Mouse (Mus musculus) granulocyte monocyte progenitor cell, adult 5-6 weeks (primary cell): Measurements from ENCODE around the gene Slc9a4. TPM values are rescaled to one million over a fixed set of nuclear protein-coding genes. Genes with fewer than 3 reads are reported as not detected.
"Not testable (repeated sequence)": the region's sequence is repeated elsewhere in the genome, so short reads cannot be mapped to it uniquely, and the experiment has no call there.

ENCODE experiments used
- ATAC-seq: replicated peaks from 2 replicates; pipeline ENCODE4 v1.8.0; 2016; ENCODE audit warnings: mild to moderate bottlenecking, moderate TSS enrichment, inconsistent platforms; ENCODE audit not compliant: poor library complexity, severe bottlenecking
- total RNA-seq, 2 experiments: library from RNA; stranded (forward) in 1 of 2; stranded (reverse) in 1 of 2; fragments of 200-712, 200-1000 nt in 1 of 2; fragments of >200 nt in 1 of 2; fragmentation: Nextera tagmentation in 1 of 2; gene quantifications; 2 replicates each; pipeline ENCODE4 v1.2.3; 2014 to 2017

The Slc9a4 gene
- total RNA-seq (2014; fragmentation: Nextera tagmentation) (not detected in 2 replicates), total RNA-seq (2017) (not detected in 2 replicates)

DNA sequence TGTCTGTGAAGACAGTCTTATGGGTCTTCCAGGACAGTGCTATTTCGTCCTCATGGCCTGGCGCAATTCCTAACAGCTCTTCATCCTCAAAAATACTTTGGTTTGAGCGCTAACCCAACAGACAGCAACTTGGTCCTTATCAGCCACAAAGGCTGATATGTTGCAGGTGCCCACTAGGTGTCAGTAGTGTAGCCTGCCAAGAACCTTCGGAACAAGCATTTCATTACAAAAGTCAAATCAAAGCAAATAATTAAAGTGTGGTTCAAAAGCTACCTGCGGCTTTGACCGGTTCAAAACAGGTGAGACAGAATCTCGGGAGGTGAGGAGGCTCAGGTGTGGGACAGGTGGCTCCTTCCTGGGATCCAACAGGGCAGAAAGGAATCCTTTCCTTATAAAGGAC, at the start of gene Slc9a4:
Gene Slc9a4 (plus strand): TSS at position 298 of the 400 bp plus-strand sequence.
- peak; percentile 52 for ATAC-seq

DNA sequence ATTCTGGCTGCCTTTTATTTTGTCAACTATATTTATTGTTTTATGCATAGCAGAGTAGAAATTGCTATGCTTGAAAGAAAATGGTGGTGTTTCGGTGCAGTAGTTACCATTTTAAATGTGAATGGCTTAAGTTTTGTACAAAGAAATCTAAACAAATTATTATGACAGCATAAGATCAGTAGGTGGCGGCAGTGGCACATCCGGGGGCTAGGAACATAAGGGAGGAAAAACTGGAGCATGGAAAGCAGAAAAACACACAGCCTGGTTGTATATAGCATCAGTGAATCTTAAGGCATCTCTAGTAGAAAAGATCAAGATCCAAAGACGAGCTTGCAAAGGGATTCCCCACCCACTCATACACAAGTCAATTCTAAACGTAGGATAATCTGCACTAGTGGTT, 42.3 kb upstream of the Slc9a4 start:
- ATAC-seq: no peak

DNA sequence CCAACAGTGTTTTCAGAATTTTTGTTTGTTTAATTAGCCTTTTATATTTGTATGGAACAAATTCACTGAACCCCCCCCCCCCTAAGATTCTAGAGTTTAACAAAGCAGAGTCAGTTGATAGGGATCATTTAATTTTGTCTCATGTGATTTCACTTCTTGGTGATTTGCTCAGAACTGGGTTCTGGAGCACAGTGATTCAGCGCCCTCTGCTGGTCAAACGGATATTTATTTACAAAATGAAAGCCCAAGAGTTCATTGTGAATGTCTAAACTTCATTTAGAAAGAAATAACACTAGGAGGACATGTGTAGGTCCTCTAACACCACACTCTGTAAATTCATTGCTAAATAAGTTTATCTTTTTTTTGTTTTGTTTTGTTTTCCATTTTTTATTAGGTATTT, 35.2 kb upstream of the Slc9a4 start:
- peak; percentile 44; the same call in 1 of the 2 replicates for ATAC-seq

DNA sequence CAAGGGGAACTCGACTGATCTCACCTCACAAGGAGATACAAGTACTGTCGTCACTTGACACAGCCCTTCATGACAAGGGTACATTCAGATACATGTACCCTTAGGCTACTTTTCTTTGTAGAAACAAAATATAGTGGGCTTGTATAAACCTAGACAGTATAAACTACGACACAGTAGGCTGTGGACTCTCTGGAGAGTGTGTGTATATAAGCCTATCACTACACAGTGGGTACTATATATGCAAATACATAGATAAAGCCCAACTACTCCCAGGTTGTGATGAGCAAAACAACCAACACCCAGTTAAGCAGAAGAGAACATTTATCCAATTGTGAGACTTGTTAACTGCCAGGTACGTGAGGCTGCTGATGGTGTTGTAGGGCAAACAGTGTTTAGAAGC, 33.2 kb upstream of the Slc9a4 start:
- no peak for ATAC-seq

DNA sequence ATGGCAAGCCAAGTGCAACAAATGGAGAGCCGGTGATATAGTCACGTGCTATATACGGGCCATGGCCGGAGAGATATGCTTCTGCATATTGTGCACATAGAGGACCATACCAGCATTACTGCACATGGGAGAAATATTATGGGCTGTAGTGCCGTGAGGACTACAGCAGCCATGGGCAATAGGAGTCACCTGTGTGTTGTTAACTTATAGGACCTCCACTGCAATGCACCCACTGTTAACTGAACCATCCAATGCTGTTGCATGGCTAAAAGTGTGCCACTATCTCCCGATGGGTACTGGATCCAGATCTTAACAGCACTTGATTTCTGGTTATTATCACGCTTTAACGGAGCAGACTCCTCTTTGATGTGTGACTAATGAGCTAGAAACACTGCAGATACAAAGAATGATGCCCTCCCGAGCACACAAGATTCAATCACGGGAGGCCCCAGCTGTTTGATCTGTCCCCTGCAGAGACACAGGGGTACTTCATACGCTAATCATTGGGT, 32.8 kb upstream of the Slc9a4 start:
- ATAC-seq: no peak

DNA sequence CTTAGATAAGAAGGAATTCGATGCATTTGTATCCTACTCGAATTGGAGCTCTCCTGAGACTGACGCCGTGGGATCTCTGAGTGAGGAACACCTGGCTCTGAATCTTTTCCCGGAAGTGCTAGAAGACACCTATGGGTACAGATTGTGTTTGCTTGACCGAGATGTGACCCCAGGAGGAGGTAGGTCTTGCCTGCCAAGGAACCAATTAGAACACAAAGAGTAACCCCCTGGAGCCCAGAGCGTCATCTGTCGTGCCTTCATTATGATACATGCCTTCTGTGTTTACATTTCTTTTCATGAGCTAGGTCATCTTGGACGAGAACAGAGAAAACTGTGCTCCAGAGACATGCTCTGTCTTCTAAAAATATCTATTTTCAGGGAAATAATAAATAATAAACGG, 32.1 kb upstream of the Slc9a4 start:
- no peak for ATAC-seq

DNA sequence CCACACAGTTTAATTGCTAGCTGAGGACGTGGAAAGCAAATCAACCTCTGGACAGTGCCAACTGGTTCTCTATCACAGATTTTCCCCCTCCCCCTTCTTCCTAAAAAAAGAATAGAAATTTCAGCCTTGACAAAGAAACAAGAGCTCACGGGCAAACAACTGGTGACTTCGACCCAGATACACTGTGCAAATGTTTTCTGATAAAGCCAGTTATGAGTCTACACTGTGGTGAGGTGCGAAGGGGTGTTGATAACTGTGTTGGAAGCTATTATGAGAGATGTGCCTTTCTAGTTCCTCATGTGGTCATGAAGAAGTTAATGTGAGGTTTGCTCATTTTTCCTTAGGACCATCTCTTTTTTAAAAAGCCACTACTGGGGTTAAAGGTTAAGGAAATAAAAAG, 10.5 kb upstream of the Slc9a4 start:
- no peak for ATAC-seq

DNA sequence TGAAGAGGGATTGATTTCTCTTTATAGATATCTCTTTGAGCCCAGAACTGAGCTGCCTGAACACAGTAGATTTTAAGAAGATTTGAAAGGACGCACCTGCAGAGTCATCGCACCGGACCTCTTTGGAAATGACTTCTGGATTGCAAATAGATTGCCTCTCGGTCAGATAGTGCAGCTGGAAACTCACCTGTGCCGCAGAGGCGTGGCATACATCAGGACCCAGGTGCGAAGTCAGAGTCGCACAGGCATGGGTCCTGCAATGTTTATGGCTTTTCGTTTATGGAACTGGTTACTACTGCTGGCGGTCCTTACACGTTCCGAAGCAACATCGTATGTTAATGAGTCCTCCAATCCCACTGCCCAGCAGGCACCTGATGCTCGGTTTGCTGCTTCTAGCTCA, 388 bp downstream of the Slc9a4 start:
- no peak for ATAC-seq

DNA sequence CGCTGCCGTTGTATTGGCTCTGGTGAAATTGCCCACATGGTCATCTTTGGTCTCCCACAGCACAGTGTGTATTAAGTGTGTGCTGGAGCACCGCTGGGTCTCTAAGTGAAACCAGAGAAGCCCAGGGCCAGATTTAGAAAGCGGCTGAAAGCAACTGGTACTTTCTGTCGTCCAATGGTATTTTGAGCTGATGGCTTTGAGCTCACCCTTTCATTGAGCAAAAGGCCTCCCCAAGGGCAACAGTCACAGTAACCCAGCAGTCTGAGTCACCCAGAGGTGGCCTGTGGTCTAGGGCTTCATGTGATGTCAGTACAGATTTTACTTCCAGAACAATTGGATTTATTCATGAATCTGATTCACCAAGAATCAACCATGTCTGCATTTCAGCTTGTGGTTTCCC, 6.9 kb downstream of the Slc9a4 start:
- no peak for ATAC-seq

DNA sequence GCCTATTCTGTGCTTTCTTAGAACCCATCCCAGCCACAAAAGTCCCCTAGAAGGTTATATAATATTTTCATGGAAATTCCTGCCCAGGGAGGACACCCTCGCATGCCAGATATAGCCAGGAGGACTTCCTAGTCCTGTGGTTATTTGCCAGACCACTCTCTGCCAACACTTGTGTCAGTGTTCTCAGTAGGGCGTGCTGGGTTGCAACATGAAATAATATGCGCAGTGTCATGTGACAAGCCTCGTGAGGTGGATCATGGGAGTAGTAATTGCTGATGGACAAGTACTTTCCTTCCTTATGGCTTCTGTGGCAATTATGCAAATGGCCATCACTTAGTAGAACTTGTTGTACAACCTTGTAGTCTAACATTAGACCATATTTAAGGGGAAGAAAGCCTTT, 11.1 kb downstream of the Slc9a4 start:
- 0 out of 2 replicates have a peak, but pooled peaks have one; percentile 33 for ATAC-seq

DNA sequence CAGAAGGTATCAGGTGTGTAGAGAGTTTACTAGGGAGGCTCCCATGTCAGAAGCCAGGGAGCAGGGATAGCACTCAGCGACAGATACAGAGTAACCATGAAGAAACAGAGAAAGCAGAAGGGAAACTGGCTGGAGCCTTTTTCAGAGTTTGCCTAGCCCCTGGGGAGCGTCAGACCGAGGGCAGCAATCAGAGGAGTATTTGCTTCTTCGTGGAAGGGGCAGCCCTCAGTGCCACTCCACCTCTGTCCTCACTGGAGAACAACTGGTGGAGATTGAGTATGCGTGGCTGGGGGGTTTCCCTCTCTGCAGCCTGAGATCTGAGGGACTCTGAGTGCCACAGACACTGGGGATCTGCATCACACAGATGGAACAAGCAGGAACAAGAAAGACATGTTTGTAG, 17.9 kb downstream of the Slc9a4 start:
- ATAC-seq: peak; percentile 29

DNA sequence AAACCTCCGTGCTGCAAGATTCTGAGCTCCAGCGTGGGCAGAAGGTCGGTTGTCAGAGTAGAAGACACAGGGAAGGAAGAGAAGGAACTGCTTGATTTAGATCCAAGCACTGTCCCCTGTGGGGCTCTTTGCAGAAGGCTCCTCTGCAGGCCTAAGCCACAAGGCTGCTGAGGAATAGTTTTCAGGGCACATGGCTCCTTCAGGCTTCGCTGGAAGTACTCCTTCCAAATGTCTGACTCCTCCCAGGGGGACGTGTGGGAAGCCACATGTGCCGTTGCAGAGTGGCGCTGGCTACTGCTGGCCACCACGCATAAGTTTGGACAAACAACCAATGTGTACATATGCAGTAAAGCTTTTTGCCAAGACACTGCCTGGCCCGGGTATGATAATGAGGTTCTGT, 19.8 kb downstream of the Slc9a4 start:
- ATAC-seq: not testable (repeated sequence)

DNA sequence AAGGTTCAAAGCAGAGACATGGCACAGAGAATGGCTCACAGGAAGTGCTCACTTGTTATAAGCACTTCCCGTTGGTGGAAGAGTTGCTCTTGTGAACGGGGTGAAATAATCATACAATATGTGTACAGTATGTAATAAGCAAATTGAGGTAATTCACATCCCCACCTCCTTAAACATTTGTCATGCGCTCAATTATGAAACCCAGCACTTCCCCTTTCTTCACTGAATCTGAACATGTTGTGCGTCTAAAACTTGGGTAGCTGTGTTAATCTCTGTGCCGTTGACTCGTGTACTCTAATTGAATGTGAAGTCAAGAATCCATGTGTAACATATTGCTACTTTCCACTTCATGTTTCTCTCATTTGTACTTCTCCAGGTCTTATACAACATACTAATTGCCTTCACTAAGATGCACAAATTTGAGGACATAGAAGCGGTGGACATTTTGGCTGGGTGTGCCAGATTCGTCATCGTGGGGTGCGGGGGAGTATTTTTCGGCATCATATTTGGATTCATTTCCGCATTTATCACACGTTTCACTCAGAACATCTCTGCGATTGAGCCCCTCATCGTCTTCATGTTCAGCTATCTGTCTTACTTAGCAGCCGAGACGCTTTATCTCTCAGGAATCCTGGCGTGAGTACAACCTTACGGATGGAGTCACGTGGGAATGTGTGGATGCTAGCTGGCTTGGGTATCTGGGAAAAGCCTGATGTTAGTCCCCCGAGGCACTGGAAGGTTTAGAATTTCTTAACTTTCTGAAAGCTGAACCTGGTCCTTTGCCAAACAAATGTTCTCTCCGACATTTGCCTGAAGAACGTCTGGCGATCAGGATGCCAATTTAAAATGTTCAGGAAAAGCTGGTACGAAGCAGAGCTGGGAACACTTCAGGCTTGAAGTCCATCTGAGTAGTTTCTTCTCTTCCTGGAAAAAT, 20.8 kb downstream of the Slc9a4 start:
- ATAC-seq: peak; percentile 91

DNA sequence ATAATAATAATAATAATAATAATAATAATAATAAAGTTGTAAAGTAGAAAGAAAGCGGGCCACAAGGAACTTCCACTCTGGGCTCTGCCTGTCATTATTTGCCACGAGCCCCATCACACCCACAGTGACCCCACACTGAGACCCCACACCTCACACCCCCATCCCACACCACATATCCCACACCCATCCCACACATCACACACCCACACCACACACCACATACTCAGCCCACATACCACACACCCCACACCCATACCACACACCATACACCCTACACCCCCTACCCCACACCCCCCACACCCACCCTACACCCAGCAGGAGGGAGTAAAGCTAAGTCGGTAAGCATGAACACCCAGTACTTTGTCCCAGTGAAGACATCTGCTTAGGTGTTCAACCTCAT, 21.6 kb downstream of the Slc9a4 start:
- no peak for ATAC-seq

DNA sequence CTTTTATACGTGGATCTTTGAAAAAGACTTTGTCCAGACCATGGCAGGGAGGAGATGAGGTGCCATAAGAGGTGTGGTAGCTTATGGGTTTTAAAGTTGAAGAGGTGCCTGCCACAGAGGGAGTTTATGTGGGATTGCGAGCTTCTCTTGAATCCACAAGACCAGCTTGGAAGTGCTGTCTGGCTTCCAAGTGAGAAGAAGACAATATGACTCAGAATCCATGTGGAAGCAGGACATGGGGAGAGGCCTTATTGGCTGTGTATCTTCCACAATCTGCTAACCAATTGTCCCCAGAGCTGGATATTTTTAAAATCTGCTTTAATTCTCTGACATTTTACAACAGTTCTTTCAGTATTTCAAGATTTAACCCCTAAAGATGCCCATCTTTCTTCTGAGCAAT, 33.3 kb downstream of the Slc9a4 start:
- ATAC-seq: no peak

DNA sequence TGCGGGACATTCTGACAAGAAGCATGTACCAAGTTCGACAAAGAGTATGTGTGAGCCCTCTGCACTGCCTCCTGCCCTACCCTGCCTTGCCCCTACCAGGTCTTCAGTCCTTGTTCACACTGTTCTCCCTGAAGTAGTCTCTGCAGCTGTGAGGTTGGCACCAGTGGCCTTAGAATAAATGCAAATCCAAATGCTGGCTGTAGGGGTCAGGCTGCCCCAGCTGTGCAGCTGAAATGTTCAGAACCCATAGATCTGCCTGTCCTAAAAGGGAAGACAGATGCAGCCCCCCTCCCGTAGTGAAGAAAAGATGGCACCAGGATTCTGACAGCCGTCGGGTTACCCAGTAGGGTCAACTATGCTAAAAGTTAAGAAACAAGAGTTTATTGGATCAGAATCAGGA, 39.2 kb downstream of the Slc9a4 start:
- ATAC-seq: peak; percentile 44; the same call in 1 of the 2 replicates

DNA sequence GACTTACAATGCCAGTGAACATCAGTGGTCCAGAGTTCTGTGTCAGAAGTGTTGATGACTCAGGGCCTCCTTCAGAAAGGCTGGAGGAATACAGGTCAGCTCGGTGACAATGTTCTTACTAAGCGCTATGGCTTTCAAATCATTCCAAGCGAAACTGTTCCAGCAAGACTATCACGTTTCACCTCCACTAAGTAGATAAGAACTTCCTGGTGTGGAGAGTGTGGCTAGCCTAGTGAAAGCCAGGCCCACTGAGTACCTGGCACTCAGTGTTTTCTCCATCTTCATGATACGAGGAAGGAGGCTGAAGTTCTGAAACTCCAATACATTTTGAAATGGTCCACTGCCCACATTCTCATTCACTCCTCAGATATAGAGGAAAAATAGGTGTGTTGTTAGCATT, 40.0 kb downstream of the Slc9a4 start:
- no peak for ATAC-seq

DNA sequence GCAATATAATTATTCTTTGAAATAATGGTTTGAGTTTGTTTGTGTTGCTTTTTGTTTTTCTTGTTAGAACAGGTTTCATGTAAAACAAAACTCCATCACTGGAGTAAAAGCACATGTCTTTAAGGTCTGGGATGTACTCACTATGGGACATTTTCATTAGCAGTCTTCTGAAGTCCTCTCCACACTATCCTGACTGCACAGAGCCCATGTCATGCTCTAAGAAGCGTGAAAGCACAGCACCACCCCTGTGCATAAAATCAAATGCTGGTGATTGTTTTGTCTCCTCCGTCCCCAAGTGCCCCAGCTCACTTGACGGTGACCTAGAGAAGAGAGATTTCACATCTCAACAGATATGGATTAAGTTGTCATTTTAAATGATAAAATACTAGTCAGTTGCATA, 45.1 kb downstream of the Slc9a4 start:
- no peak for ATAC-seq

DNA sequence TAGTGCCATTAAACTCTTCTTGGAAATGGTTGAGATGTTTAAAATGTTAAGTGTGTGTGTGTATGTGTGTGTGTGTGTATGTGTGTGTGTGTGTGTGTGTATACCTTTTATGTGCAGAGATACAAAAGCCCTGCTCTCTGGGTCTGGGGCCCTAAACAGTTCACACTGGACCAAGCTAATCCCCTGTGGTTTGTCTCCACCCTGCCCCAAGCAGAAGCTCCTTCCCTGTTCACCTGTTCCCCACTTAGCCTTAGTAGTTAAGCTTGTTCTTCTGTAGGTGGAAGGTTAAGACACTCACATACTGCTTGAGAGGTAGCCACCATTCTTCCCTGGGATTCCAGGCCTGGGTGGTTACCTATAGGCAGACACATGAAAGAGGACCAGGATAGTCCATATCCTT, 47.1 kb downstream of the Slc9a4 start:
- ATAC-seq: no peak

DNA sequence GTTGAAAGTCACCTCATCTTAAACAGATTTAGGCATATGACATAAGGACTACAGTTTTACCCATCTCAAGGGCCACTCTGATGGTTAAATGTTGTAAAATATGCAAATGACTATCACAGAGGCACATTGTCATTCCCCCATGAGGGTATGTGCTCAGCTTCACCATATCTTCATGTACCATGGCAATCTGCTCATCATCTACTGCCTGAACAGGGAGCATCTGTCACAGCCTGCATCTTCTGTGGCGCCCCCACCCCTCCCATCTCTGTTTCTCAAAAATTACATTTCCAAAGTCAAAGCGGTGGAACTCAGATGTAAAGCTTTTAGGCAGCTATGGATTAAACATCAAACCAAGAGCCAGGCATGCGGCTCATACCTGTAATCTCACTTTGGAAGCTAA, 48.6 kb downstream of the Slc9a4 start:
- ATAC-seq: no peak

DNA sequence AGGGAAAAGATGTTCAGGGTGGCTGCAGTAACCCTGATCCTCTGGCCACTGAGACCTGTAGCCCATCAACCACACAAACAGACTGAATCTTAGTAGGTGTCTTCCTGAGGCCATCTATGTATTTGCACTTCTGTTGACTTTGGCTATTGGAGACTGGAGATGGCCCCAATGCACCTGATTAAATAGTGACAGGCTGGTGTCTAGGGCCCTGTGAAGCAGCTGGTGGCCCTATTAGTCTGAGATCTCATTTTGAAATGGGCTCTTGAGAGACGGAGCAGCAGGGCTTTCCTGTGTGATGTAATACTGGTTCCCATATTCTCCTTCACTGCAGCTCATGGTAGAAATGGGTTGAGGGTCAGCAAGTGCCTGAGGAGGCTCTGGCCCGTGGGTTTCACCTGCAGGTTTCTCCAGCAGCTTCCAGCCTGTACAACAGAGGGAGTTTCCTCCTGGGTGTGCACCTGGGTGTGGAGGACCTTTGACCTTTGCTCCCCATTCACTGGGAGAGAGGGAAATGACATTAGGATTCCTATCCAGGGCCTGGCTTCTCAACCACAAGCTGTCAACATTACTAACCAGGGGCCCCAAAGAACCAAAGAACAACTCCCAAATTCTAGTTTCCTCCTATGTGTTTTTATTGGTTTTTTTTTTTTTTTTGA, 52.7 kb downstream of the Slc9a4 start:
- ATAC-seq: peak; percentile 45
